Mouse (Mus musculus): ENCODE measurements at regions not wholly inside any gene's neighbourhood (a gene's known extent, or its start where the extent isn't known, plus 50 kb on each side); places are given as distances from the start of the nearest gene placed in this dataset.

DNA sequence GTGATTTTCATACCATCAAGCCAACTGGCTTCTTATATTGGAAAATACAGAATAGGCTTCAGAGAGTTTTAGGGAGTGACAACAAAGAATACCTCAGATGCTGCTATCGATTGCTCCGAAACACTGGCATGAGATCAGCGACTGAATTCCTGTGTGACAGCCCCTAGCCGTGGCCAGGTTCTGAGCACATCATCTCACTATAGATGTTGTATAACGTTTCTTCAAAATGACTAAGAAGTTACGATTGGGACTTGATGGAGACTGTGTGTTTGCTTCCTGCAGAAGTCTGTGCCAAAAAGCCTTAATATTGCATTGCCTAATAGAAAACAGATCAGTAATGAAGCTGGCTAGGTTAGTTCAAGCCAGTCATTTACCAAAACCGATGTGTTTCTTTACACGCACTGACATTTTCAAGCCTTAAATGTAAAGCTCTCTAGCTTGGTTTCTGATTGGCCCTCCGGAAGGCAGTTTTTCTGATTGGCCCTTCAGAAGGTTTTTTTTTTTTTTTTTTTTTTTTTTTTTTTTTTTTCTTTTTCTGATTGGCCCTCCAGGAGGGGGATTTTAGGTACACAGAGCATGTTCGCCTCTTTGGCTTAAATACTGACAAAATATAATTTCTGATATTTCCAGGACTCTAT is 408.9 kb downstream of the Ttll7 start:
- no peaks in the 10 kb centered on the region for H3K36me3 ChIP-seq (ENCODE audit: control insufficient read depth, insufficient read depth, low read length)
- no peaks in the 10 kb centered on the region for H3K27me3 ChIP-seq (replicated peaks; ENCODE audit: control insufficient read depth, insufficient read depth, low read length)
- H3K27ac ChIP-seq (ENCODE audit: low read length): no peak overlapping the region
- no peaks in the 10 kb centered on the region for H3K9me3 ChIP-seq (ENCODE audit: control insufficient read depth, low read length)
- WGBS: 77% methylated on average over 10 of the region's 10 CpGs
- no peak overlapping the region for H3K4me2 ChIP-seq (ENCODE audit: low read depth, low read length)
- no peak overlapping the region for H3K4me3 ChIP-seq (ENCODE audit: low read length)
- no peak overlapping the region for H3K9ac ChIP-seq (ENCODE audit: low read depth, low read length)
- no peak for ATAC-seq
- H3K4me1 ChIP-seq (ENCODE audit: control insufficient read depth, insufficient read depth, low read length): no peaks in the 10 kb centered on the region

DNA sequence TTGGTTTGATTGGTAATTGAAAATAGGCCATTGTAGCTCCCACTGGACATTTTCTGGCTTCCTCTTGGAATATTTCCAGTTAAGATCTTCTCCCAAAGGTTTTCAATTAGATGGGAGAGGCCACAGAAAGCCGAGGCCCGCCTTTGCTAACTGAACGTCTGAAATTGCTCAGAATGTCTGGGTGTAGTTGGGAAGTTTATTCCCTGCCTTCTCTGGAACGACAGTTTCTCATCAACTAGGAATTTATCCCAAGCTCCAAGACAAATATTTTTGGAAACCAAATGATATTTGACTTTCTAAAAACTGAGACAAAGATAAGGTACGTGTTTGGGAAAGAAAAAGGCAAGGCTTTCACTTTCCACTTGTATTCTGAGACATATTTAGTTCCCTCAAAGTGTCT is 414.4 kb downstream of the Ttll7 start:
- 51% methylated on average over 5 of the region's 5 CpGs for WGBS
- no peak overlapping the region for H3K27ac ChIP-seq (ENCODE audit: low read length)

DNA sequence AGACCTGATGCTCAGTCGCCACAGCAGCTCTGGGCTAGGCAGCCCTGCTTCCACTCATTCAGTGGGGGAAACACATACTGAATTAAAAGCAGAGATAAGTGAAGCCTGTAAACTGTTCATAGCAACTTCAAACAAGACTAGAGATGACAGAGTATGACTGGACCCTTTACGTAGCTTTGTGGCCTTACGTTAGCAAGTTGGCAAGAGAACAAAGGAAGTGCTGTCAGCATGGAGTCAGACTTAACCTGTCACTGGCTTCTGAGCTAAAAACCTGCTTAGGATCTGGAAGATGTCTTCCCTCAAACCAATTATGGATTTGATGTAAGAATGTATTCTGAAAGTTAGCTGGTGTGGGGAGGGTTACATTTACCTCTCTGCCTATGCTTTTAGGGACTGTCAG is 421.3 kb downstream of the Ttll7 start:
- WGBS: 62% methylated on average over 3 of the region's 3 CpGs
- no peak overlapping the region for H3K9ac ChIP-seq (ENCODE audit: low read depth, low read length)
- ATAC-seq: no peak
- H3K27ac ChIP-seq (ENCODE audit: low read length): no peak overlapping the region
- no peak overlapping the region for H3K4me2 ChIP-seq (ENCODE audit: low read depth, low read length)
- H3K4me3 ChIP-seq (ENCODE audit: low read length): no peak overlapping the region
- H3K4me1 ChIP-seq (ENCODE audit: control insufficient read depth, insufficient read depth, low read length): no peaks in the 10 kb centered on the region
- no peaks in the 10 kb centered on the region for H3K36me3 ChIP-seq (ENCODE audit: control insufficient read depth, insufficient read depth, low read length)
- H3K27me3 ChIP-seq (replicated peaks; ENCODE audit: control insufficient read depth, insufficient read depth, low read length): no peaks in the 10 kb centered on the region
- no peaks in the 10 kb centered on the region for H3K9me3 ChIP-seq (ENCODE audit: control insufficient read depth, low read length)

More for the DNA sequence above, 414.4 kb downstream of the Ttll7 start:
- Histone ChIP-seq H3K9ac (ENCODE audit: low read depth, low read length) (no peak overlapping the region), H3K4me3 (ENCODE audit: low read length) (no peak overlapping the region), H3K4me2 (ENCODE audit: low read depth, low read length) (no peak overlapping the region), H3K4me1 (ENCODE audit: control insufficient read depth, insufficient read depth, low read length) (no peaks in the 10 kb centered on the region), H3K27me3 (replicated peaks; ENCODE audit: control insufficient read depth, insufficient read depth, low read length) (no peaks in the 10 kb centered on the region), H3K9me3 (ENCODE audit: control insufficient read depth, low read length) (no peaks in the 10 kb centered on the region), H3K36me3 (ENCODE audit: control insufficient read depth, insufficient read depth, low read length) (no peaks in the 10 kb centered on the region)
- ATAC-seq: no peak

DNA sequence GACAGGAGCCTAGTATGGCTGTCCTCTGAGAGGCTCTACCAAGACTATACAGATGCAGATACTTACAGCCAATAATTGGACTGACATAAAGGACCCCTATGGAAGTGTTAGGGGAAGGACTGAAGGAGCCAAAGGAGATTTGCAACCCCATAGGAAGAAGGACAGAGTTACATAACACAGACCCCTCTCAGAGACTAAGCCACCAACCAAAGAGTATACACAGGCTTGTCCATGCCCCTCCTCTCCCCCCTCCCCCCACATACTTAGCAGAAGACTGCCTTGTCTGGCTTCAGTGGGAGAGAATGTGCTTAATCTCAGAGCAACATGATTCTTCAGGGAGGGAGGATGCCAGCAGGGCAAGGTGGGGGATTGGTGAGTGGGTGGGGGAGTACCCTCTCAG is 426.4 kb downstream of the Ttll7 start:
- Histone ChIP-seq H3K4me3 (ENCODE audit: low read length) (no peak overlapping the region), H3K9me3 (ENCODE audit: control insufficient read depth, low read length) (no peaks in the 10 kb centered on the region), H3K9ac (ENCODE audit: low read depth, low read length) (no peak overlapping the region), H3K36me3 (ENCODE audit: control insufficient read depth, insufficient read depth, low read length) (no peaks in the 10 kb centered on the region), H3K27ac (ENCODE audit: low read length) (no peak overlapping the region), H3K27me3 (replicated peaks; ENCODE audit: control insufficient read depth, insufficient read depth, low read length) (no peaks in the 10 kb centered on the region), H3K4me2 (ENCODE audit: low read depth, low read length) (no peak overlapping the region), H3K4me1 (ENCODE audit: control insufficient read depth, insufficient read depth, low read length) (no peaks in the 10 kb centered on the region)
- no peak for ATAC-seq

DNA sequence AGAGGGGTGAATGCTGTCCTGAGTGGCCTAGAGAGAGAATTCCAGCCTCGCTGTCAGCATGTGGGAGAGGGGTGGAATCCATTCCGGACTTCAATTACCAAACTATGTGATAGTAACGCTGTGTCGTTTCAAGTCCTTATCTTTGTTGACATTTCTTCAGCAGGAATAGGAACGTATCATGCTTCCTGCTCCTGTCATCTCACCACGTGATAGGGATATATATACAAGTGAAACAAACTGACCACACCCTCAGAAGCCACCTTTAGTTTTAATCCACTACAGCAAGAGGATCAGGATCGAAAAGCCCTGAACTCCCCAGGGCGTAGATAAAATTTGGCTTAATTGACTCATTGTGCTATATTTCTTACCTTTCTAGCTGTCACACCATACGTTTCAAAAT is 431.6 kb downstream of the Ttll7 start:
- H3K27me3 ChIP-seq (replicated peaks; ENCODE audit: control insufficient read depth, insufficient read depth, low read length): no peaks in the 10 kb centered on the region
- H3K4me1 ChIP-seq (ENCODE audit: control insufficient read depth, insufficient read depth, low read length): no peaks in the 10 kb centered on the region
- no peak overlapping the region for H3K27ac ChIP-seq (ENCODE audit: low read length)
- no peak overlapping the region for H3K4me3 ChIP-seq (ENCODE audit: low read length)
- ATAC-seq: peak; percentile 40
- 48% methylated on average over 9 of the region's 9 CpGs for WGBS
- H3K9me3 ChIP-seq (ENCODE audit: control insufficient read depth, low read length): no peaks in the 10 kb centered on the region
- H3K36me3 ChIP-seq (ENCODE audit: control insufficient read depth, insufficient read depth, low read length): no peaks in the 10 kb centered on the region
- H3K4me2 ChIP-seq (ENCODE audit: low read depth, low read length): no peak overlapping the region
- no peak overlapping the region for H3K9ac ChIP-seq (ENCODE audit: low read depth, low read length)

DNA sequence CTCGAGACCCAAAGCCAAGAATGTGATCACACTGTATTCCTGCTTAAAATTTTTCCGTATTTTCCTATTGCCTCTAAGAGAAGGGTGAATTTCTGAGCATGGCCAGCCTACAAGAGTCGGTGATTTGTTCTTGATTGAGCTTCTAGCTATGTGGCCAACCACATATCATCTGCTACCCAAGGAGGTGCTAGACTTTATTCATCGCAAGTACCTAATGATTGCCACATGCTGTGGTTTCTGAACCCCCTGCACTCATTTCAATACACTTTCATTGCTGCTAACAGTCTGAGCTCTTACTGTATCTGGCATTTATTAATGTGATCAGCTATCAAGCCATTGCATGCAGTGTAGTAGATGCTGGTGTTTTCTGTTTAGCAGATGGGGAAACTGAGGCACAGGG is 432.2 kb downstream of the Ttll7 start:
- 87% methylated on average over 4 of the region's 4 CpGs for WGBS
- Histone ChIP-seq H3K4me2 (ENCODE audit: low read depth, low read length) (no peak overlapping the region), H3K4me1 (ENCODE audit: control insufficient read depth, insufficient read depth, low read length) (no peaks in the 10 kb centered on the region), H3K9ac (ENCODE audit: low read depth, low read length) (no peak overlapping the region), H3K9me3 (ENCODE audit: control insufficient read depth, low read length) (no peaks in the 10 kb centered on the region), H3K27me3 (replicated peaks; ENCODE audit: control insufficient read depth, insufficient read depth, low read length) (no peaks in the 10 kb centered on the region), H3K4me3 (ENCODE audit: low read length) (no peak overlapping the region), H3K27ac (ENCODE audit: low read length) (no peak overlapping the region), H3K36me3 (ENCODE audit: control insufficient read depth, insufficient read depth, low read length) (no peaks in the 10 kb centered on the region)
- ATAC-seq: no peak

DNA sequence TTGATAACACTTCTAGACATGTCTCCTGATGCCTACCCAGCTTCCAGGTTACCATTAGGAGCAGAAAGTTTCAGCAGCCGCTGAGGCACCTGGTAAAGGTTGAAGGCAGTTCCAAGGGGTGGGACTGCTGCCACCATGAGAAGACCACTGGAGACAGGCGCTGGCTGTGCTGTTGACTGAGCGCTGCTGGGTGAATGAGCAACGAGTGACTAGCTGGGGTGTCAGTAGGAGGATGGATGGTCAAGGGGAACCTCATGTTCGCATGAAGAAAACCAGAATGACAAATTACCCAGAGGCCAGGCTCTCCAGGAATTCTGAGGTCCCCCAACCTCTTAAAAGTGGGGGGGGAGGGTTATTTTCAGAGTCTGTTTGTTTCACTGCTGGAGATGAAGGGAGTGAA is 433.3 kb downstream of the Ttll7 start:
- Histone ChIP-seq H3K27ac (ENCODE audit: low read length) (no peak overlapping the region), H3K36me3 (ENCODE audit: control insufficient read depth, insufficient read depth, low read length) (no peaks in the 10 kb centered on the region), H3K4me3 (ENCODE audit: low read length) (no peak overlapping the region), H3K9me3 (ENCODE audit: control insufficient read depth, low read length) (no peaks in the 10 kb centered on the region), H3K9ac (ENCODE audit: low read depth, low read length) (no peak overlapping the region), H3K4me1 (ENCODE audit: control insufficient read depth, insufficient read depth, low read length) (no peaks in the 10 kb centered on the region), H3K27me3 (replicated peaks; ENCODE audit: control insufficient read depth, insufficient read depth, low read length) (no peaks in the 10 kb centered on the region), H3K4me2 (ENCODE audit: low read depth, low read length) (no peak overlapping the region)
- ATAC-seq: no peak
- 52% methylated on average over 5 of the region's 5 CpGs for WGBS

DNA sequence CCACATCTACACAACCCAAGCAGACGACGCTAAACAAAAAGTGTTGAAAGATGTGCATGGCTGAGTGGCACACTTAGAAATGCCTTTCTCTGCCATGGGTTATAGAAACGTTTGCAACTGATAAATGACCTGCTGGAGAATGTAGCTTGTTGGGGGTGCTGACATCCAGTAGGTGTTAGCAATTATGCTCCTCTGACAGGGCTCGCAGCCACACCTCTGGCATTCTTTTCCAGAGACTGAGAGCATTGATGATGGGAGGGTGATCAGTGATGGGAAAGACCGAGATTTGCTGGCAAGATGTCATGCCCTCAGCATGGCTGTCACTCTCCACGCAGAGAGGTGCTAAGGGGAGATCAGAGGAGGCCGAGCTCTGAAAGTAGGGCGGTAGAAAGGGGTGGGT is 435.3 kb downstream of the Ttll7 start:
- no peak overlapping the region for H3K4me3 ChIP-seq (ENCODE audit: low read length)
- H3K9ac ChIP-seq (ENCODE audit: low read depth, low read length): no peak overlapping the region
- H3K9me3 ChIP-seq (ENCODE audit: control insufficient read depth, low read length): no peaks in the 10 kb centered on the region
- no peak overlapping the region for H3K4me2 ChIP-seq (ENCODE audit: low read depth, low read length)
- WGBS: 63% methylated on average over 8 of the region's 8 CpGs
- H3K36me3 ChIP-seq (ENCODE audit: control insufficient read depth, insufficient read depth, low read length): no peaks in the 10 kb centered on the region
- no peaks in the 10 kb centered on the region for H3K27me3 ChIP-seq (replicated peaks; ENCODE audit: control insufficient read depth, insufficient read depth, low read length)
- no peaks in the 10 kb centered on the region for H3K4me1 ChIP-seq (ENCODE audit: control insufficient read depth, insufficient read depth, low read length)
- no peak overlapping the region for H3K27ac ChIP-seq (ENCODE audit: low read length)
- no peak for ATAC-seq

DNA sequence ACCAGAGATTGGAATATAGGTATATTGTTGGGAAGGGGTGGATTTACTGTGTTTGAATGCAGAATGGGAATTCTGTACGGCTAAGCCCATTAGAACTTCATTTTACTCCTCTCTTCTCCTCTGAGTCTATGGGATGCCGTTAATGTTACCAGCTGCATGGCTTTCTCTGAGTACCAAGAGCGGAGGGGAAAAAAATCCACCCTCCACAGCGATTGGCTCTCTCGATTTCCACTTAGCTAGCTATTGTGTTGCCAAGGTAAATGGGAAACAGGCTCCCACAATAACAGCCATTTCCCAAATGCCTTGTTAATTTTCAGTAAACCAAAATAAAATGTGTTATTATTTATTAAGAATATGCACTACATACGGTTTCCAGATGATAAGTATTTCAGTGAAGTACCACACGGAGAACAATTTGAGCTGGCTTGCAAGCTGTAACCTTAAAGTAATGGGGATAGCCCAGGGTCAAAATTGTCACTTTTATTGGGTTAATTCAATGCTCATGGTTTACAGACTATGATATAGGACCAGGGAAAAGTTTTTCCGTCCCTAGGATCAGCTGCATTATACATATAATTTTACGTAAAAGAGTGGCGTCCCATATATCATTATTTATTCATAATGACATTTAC is 439.6 kb downstream of the Ttll7 start:
- ATAC-seq: no peak
- Histone ChIP-seq H3K4me1 (ENCODE audit: control insufficient read depth, insufficient read depth, low read length) (no peaks in the 10 kb centered on the region), H3K9me3 (ENCODE audit: control insufficient read depth, low read length) (no peaks in the 10 kb centered on the region), H3K4me3 (ENCODE audit: low read length) (no peak overlapping the region), H3K4me2 (ENCODE audit: low read depth, low read length) (no peak overlapping the region), H3K9ac (ENCODE audit: low read depth, low read length) (no peak overlapping the region), H3K27me3 (replicated peaks; ENCODE audit: control insufficient read depth, insufficient read depth, low read length) (no peaks in the 10 kb centered on the region), H3K36me3 (ENCODE audit: control insufficient read depth, insufficient read depth, low read length) (no peaks in the 10 kb centered on the region), H3K27ac (ENCODE audit: low read length) (no peak overlapping the region)
- 88% methylated on average over 10 of the region's 10 CpGs for WGBS

DNA sequence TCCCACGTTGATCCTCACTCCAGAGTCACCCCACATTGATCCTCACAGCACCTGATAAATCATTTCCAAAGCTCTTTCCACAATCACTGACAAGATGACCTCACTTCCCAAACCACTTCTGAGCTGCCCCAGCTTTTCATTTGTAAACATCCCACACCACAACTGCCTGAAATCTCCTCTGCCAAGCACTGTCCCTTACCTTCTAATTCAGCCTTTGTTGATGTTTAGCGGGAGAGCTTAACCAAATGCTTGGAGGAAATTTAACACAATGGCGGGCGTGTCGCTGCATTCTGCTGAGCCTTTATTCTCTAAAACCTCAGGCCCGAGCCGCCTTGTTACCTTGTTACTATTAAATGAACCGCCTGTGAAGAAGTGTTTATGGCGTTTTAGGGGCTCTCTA is 445.9 kb downstream of the Ttll7 start:
- no peaks in the 10 kb centered on the region for H3K4me1 ChIP-seq (ENCODE audit: control insufficient read depth, insufficient read depth, low read length)
- no peak overlapping the region for H3K27ac ChIP-seq (ENCODE audit: low read length)
- no peaks in the 10 kb centered on the region for H3K27me3 ChIP-seq (replicated peaks; ENCODE audit: control insufficient read depth, insufficient read depth, low read length)
- WGBS: 20% methylated on average over 9 of the region's 9 CpGs
- H3K4me3 ChIP-seq (ENCODE audit: low read length): no peak overlapping the region
- H3K9ac ChIP-seq (ENCODE audit: low read depth, low read length): no peak overlapping the region
- no peaks in the 10 kb centered on the region for H3K36me3 ChIP-seq (ENCODE audit: control insufficient read depth, insufficient read depth, low read length)
- no peak overlapping the region for H3K4me2 ChIP-seq (ENCODE audit: low read depth, low read length)
- ATAC-seq: no peak
- no peaks in the 10 kb centered on the region for H3K9me3 ChIP-seq (ENCODE audit: control insufficient read depth, low read length)

Measured in intestine, embryonic 16.5 days (tissue).